Mouse (Mus musculus) lung, adult 2 months (tissue): Measurements from ENCODE around the gene Podxl. TPM values are rescaled to one million over a fixed set of nuclear protein-coding genes. Genes with fewer than 3 reads are reported as not detected.

Experiments used
- DNase-seq: peaks from one replicate; pipeline ENCODE4 v3.0.0; 2022
- H3K4me1 ChIP-seq: fragments of 200-500 bp; 2 replicates; pipeline ENCODE4 v1.6.1; 2011; ENCODE audit warnings: low read length; ENCODE audit not compliant: control insufficient read depth, insufficient read depth
- H3K4me3 ChIP-seq: fragments of 200-500 bp; replicated peaks from 2 replicates; pipeline ENCODE3; 2011; ENCODE audit warnings: low read depth, mild to moderate bottlenecking, control low read depth, low read length; ENCODE audit errors: extremely low read depth
- CTCF ChIP-seq: fragments of 200-500 bp; IDR thresholded peaks from 2 replicates; pipeline ENCODE4 v1.5.1; 2011; ENCODE audit warnings: mild to moderate bottlenecking, low read length, control low read depth; ENCODE audit not compliant: insufficient read depth
- POLR2A ChIP-seq: fragments of 200-500 bp; IDR thresholded peaks from 2 replicates; pipeline ENCODE4 v1.6.1; 2011; ENCODE audit warnings: low read depth, mild to moderate bottlenecking, control low read depth, low read length, borderline replicate concordance; ENCODE audit errors: extremely low read depth
- WGBS: fragments of 180-500 bp; shearing (Covaris S2); methylation state at CpG from one replicate; pipeline ENCODE4 v1.1.7; 2018; 5-methylcytosine and 5-hydroxymethylcytosine counted together
- polyA plus RNA-seq: library from polyadenylated mRNA; depleted of rRNA; stranded (reverse); fragments of >200 nt; gene quantifications from 2 replicates; pipeline ENCODE4 v1.2.3, GENCODE M21; 2012; rRNA removed

The Podxl gene
- polyA plus RNA-seq, 1 experiment: 190 TPM

DNA sequence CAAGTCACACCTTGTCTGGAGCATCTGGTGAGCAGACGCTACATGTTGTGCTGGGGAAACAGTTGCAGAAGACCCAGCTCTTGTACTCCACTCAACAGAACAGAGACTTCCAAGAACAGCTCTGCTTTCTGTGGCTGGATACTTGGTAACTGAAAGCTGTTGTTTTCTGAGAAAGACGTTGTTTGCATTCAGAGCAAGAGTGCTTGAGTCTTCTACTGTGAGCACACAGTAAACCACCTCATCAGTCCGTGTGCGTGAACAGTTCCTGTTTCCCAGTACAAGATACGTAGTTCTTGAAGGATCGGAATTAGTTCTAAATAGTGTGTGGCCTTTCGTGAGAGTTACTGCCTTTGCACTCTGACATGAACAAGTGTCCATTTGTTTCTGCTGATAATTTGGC lies 73.8 kb downstream of the Podxl start:
- no peak for TF ChIP-seq POLR2A
- TF ChIP-seq CTCF: no peak
- H3K4me1 ChIP-seq: no peaks in the 10 kb centered on the region; the same call in 1 of the 2 replicates
- no peak overlapping the region for H3K4me3 ChIP-seq
- WGBS: 84% methylated on average over 7 of the region's 7 CpGs
- no peak for DNase-seq

DNA sequence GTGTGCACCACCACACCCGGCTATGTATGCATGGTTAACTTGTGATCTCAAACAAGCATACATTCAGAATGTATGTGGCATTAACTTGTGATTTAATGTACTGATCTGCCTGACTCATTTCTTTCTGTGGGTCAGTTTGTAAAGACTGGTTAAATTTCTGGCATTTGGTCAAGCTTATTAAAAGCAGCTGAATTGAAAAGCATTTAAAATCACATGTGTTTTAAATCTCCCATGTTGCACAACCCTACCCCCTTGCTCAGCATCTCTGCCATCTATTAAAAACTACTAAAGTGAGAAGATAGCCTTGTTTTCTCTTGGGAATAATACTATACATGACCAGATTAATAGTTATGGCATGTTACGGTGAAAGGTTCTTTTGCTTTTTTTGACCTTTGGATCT lies 77.2 kb downstream of the Podxl start:
- H3K4me3 ChIP-seq: no peak overlapping the region
- no peaks in the 10 kb centered on the region; the same call in 1 of the 2 replicates for H3K4me1 ChIP-seq
- no peak for DNase-seq
- WGBS: 83% methylated on average over 2 of the region's 2 CpGs
- TF ChIP-seq POLR2A (no peak), CTCF (no peak)

DNA sequence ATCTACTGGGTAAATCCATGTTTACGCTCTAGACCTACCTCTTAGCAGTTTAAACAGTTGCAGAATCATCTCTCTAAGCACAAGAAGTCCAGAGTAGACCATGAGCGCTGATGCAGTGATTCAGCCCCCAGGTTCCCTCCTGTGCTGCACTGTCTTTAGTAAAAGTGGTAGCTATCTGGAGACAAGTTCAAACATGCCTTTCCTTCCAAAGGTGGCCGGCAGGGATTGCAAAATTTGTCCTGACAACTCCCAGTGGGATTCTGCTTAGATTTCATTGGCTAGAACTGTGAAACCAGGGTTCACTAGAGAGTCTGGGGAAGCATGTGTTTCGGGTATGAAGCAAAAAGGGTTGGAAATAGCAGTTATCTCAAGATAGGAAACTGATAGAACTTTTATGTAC lies 83.8 kb downstream of the Podxl start:
- no peaks in the 10 kb centered on the region for H3K4me1 ChIP-seq
- H3K4me3 ChIP-seq: no peak overlapping the region
- DNase-seq: no peak
- no peak for TF ChIP-seq POLR2A
- TF ChIP-seq CTCF: no peak
- 73% methylated on average over 4 of the region's 4 CpGs for WGBS

DNA sequence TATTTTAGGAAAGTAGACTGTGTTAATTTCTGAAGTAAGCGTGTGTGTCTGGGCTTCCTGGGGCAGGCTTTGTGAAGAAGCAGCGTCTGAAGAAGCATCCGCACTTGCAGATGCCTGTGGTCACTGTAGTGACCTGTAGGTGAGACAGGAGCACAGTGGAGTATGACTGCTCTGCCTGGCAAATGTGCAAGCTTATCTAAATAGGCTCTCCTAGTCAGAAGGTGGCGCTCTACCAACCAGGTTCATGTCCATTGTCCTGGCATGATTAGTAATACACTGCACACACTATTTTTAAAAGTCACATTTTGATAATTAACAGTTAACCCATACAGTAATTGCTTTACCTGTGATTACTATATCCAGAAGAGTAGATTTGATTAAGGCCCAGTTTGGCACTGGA lies 85.6 kb downstream of the Podxl start:
- 69% methylated on average over 4 of the region's 4 CpGs for WGBS
- Histone ChIP-seq H3K4me1 (no peaks in the 10 kb centered on the region), H3K4me3 (no peak overlapping the region)
- TF ChIP-seq POLR2A (no peak), CTCF (no peak)
- no peak for DNase-seq

Other genes starting within 250 kb of the Podxl start
- gene Mkln1, start 165.2 kb downstream of the Podxl start, polyA plus RNA-seq: 16.8 and 26.4 TPM in 2 replicates